Mouse (Mus musculus): ENCODE results near the gene Minpp1.

GRCm38 (mm10) chr19:32489166-32489895 is 3.8 kb downstream of the Minpp1 start:
- TF ChIP-seq POLR2A (IDR thresholded peaks at IDR 0.05; ENCODE audit: control insufficient read depth, extremely low read depth, insufficient read depth, low read length, poor library complexity) (no peak), CTCF (IDR thresholded peaks at IDR 0.05; ENCODE audit: borderline replicate concordance, control insufficient read depth, extremely low read depth, insufficient read depth, low read length, poor library complexity) (no peak)

Data from thymus, adult 2 months (tissue).